Mouse (Mus musculus): ENCODE results near the gene Gm10721. TPM values are rescaled to one million over a fixed set of nuclear protein-coding genes. Genes with fewer than 3 reads are reported as not detected.
"Not testable (repeated sequence)": the region's sequence is repeated elsewhere in the genome, so short reads cannot be mapped to it uniquely, and the experiment has no call there.

Gene Gm10721
- polyA plus RNA-seq, 1 experiment from 2014 or later = 0.36 TPM

GRCm38 (mm10) chr9:3023985-3024648 lies 11.2 kb downstream of the Gm10721 start:
- H3K4me1 ChIP-seq (ENCODE audit: insufficient read depth, low read depth, low read length); H3K27ac ChIP-seq (ENCODE audit: low read length); H3K36me3 ChIP-seq (ENCODE audit: insufficient read depth, low read length); DNase-seq (ENCODE audit: low spot score); ATAC-seq; H3K4me2 ChIP-seq (replicated peaks; ENCODE audit: low read depth, low read length); H3K9ac ChIP-seq (replicated peaks; ENCODE audit: low read depth); H3K4me3 ChIP-seq (ENCODE audit: low read depth, low read length); H3K27me3 ChIP-seq (replicated peaks; ENCODE audit: insufficient read depth, low read length); H3K9me3 ChIP-seq (ENCODE audit: low read length): not testable (repeated sequence)
- WGBS = 70% methylated on average over 15 of the region's 16 CpGs

- ATAC-seq = not testable (repeated sequence)
These were observed 12.1 kb downstream of the Gm10721 start, which contains the start of gene Gm10717 for GRCm38 (mm10) chr9:3024912-3025467. Gene Gm10717 (plus strand): TSS chr9:3025417.

GRCm38 (mm10) chr9:3025653-3026052 lies 12.7 kb downstream of the Gm10721 start:
- not testable (repeated sequence) for DNase-seq (ENCODE audit: low spot score); H3K9ac ChIP-seq (replicated peaks; ENCODE audit: low read depth)

More at GRCm38 (mm10) chr9:3024912-3025467, 12.1 kb downstream of the Gm10721 start, which contains the start of gene Gm10717:
- H3K9ac ChIP-seq (replicated peaks; ENCODE audit: low read depth); H3K4me3 ChIP-seq (ENCODE audit: low read depth, low read length); DNase-seq (ENCODE audit: low spot score); H3K9me3 ChIP-seq (ENCODE audit: low read length); H3K36me3 ChIP-seq (ENCODE audit: insufficient read depth, low read length); H3K27ac ChIP-seq (ENCODE audit: low read length); H3K27me3 ChIP-seq (replicated peaks; ENCODE audit: insufficient read depth, low read length); H3K4me2 ChIP-seq (replicated peaks; ENCODE audit: low read depth, low read length); H3K4me1 ChIP-seq (ENCODE audit: insufficient read depth, low read depth, low read length): not testable (repeated sequence)
- 75% methylated on average over 12 of the region's 12 CpGs for WGBS

GRCm38 (mm10) chr9:3026136-3026535 lies 13.2 kb downstream of the Gm10721 start:
- WGBS = 75% methylated on average over 5 of the region's 5 CpGs
- not testable (repeated sequence) for H3K27me3 ChIP-seq (replicated peaks; ENCODE audit: insufficient read depth, low read length); DNase-seq (ENCODE audit: low spot score); H3K9ac ChIP-seq (replicated peaks; ENCODE audit: low read depth); H3K27ac ChIP-seq (ENCODE audit: low read length); H3K4me3 ChIP-seq (ENCODE audit: low read depth, low read length); H3K4me1 ChIP-seq (ENCODE audit: insufficient read depth, low read depth, low read length); H3K9me3 ChIP-seq (ENCODE audit: low read length); H3K36me3 ChIP-seq (ENCODE audit: insufficient read depth, low read length); ATAC-seq; H3K4me2 ChIP-seq (replicated peaks; ENCODE audit: low read depth, low read length)

More at GRCm38 (mm10) chr9:3025653-3026052, 12.7 kb downstream of the Gm10721 start:
- not testable (repeated sequence) for H3K9me3 ChIP-seq (ENCODE audit: low read length); H3K4me2 ChIP-seq (replicated peaks; ENCODE audit: low read depth, low read length); H3K27ac ChIP-seq (ENCODE audit: low read length); H3K27me3 ChIP-seq (replicated peaks; ENCODE audit: insufficient read depth, low read length); H3K36me3 ChIP-seq (ENCODE audit: insufficient read depth, low read length); H3K4me3 ChIP-seq (ENCODE audit: low read depth, low read length); ATAC-seq; H3K4me1 ChIP-seq (ENCODE audit: insufficient read depth, low read depth, low read length)
- WGBS = 60% methylated on average over 4 of the region's 6 CpGs

GRCm38 (mm10) chr9:3026741-3027140 lies 13.8 kb downstream of the Gm10721 start:
- H3K9ac ChIP-seq (replicated peaks; ENCODE audit: low read depth); H3K4me2 ChIP-seq (replicated peaks; ENCODE audit: low read depth, low read length); H3K27me3 ChIP-seq (replicated peaks; ENCODE audit: insufficient read depth, low read length); H3K36me3 ChIP-seq (ENCODE audit: insufficient read depth, low read length); DNase-seq (ENCODE audit: low spot score); H3K4me3 ChIP-seq (ENCODE audit: low read depth, low read length); ATAC-seq; H3K4me1 ChIP-seq (ENCODE audit: insufficient read depth, low read depth, low read length); H3K9me3 ChIP-seq (ENCODE audit: low read length); H3K27ac ChIP-seq (ENCODE audit: low read length): not testable (repeated sequence)
- WGBS = 67% methylated on average over 9 of the region's 9 CpGs

GRCm38 (mm10) chr9:3027200-3027599 lies 14.3 kb downstream of the Gm10721 start:
- not testable (repeated sequence) for H3K4me1 ChIP-seq (ENCODE audit: insufficient read depth, low read depth, low read length); H3K4me2 ChIP-seq (replicated peaks; ENCODE audit: low read depth, low read length); H3K9ac ChIP-seq (replicated peaks; ENCODE audit: low read depth); H3K27ac ChIP-seq (ENCODE audit: low read length); H3K27me3 ChIP-seq (replicated peaks; ENCODE audit: insufficient read depth, low read length); H3K36me3 ChIP-seq (ENCODE audit: insufficient read depth, low read length); H3K9me3 ChIP-seq (ENCODE audit: low read length); H3K4me3 ChIP-seq (ENCODE audit: low read depth, low read length)
- ATAC-seq (0 out of 2 replicates have a peak, but pooled peaks have one; percentile 1), DNase-seq (ENCODE audit: low spot score) (peak; percentile 12)
- 72% methylated on average over 9 of the region's 9 CpGs for WGBS

GRCm38 (mm10) chr9:3029276-3030000 lies 16.5 kb downstream of the Gm10721 start:
- not testable (repeated sequence) for H3K4me2 ChIP-seq (replicated peaks; ENCODE audit: low read depth, low read length)

GRCm38 (mm10) chr9:3030677-3031318 lies 17.9 kb downstream of the Gm10721 start:
- H3K4me3 ChIP-seq (ENCODE audit: low read depth, low read length); H3K4me2 ChIP-seq (replicated peaks; ENCODE audit: low read depth, low read length); H3K9ac ChIP-seq (replicated peaks; ENCODE audit: low read depth); H3K27ac ChIP-seq (ENCODE audit: low read length); H3K9me3 ChIP-seq (ENCODE audit: low read length); H3K4me1 ChIP-seq (ENCODE audit: insufficient read depth, low read depth, low read length); H3K36me3 ChIP-seq (ENCODE audit: insufficient read depth, low read length); H3K27me3 ChIP-seq (replicated peaks; ENCODE audit: insufficient read depth, low read length): not testable (repeated sequence)
- ATAC-seq = 0 out of 2 replicates have a peak, but pooled peaks have one; percentile 19
- WGBS = 66% methylated on average over 2 of the region's 10 CpGs
- DNase-seq (ENCODE audit: low spot score) = peak; percentile 93

More at GRCm38 (mm10) chr9:3029276-3030000, 16.5 kb downstream of the Gm10721 start:
- H3K9ac ChIP-seq (replicated peaks; ENCODE audit: low read depth); H3K27me3 ChIP-seq (replicated peaks; ENCODE audit: insufficient read depth, low read length); H3K9me3 ChIP-seq (ENCODE audit: low read length); H3K4me1 ChIP-seq (ENCODE audit: insufficient read depth, low read depth, low read length); ATAC-seq; H3K27ac ChIP-seq (ENCODE audit: low read length); H3K36me3 ChIP-seq (ENCODE audit: insufficient read depth, low read length); H3K4me3 ChIP-seq (ENCODE audit: low read depth, low read length); DNase-seq (ENCODE audit: low spot score): not testable (repeated sequence)
- WGBS = 63% methylated on average over 12 of the region's 16 CpGs

GRCm38 (mm10) chr9:3034299-3034698 lies 21.4 kb downstream of the Gm10721 start, which contains the start of gene Gm17535:
Gene Gm17535 (plus strand): TSS chr9:3034599.
- no CpG with 5 or more reads among the region's 8 CpGs for WGBS
- not testable (repeated sequence) for H3K4me3 ChIP-seq (ENCODE audit: low read depth, low read length); H3K4me2 ChIP-seq (replicated peaks; ENCODE audit: low read depth, low read length); ATAC-seq; DNase-seq (ENCODE audit: low spot score); H3K4me1 ChIP-seq (ENCODE audit: insufficient read depth, low read depth, low read length); H3K36me3 ChIP-seq (ENCODE audit: insufficient read depth, low read length); H3K27ac ChIP-seq (ENCODE audit: low read length); H3K9me3 ChIP-seq (ENCODE audit: low read length); H3K9ac ChIP-seq (replicated peaks; ENCODE audit: low read depth); H3K27me3 ChIP-seq (replicated peaks; ENCODE audit: insufficient read depth, low read length)

Data from lung, postnatal 0 days (tissue).